Mouse (Mus musculus): ENCODE results near the gene Capn9.
A peak's percentile ranks its signal among the peaks of the same experiment; 100 is the strongest.

Gene Capn9

GRCm38 (mm10) chr8:124571732-124572429, 4.0 kb upstream of the Capn9 start:
- DNase-seq (ENCODE audit: low spot score in 2 of 2), result no peak

- no peak for DNase-seq (ENCODE audit: low spot score in 2 of 2)
Measured at GRCm38 (mm10) chr8:124572430-124572775, 3.5 kb upstream of the Capn9 start.

DNA sequence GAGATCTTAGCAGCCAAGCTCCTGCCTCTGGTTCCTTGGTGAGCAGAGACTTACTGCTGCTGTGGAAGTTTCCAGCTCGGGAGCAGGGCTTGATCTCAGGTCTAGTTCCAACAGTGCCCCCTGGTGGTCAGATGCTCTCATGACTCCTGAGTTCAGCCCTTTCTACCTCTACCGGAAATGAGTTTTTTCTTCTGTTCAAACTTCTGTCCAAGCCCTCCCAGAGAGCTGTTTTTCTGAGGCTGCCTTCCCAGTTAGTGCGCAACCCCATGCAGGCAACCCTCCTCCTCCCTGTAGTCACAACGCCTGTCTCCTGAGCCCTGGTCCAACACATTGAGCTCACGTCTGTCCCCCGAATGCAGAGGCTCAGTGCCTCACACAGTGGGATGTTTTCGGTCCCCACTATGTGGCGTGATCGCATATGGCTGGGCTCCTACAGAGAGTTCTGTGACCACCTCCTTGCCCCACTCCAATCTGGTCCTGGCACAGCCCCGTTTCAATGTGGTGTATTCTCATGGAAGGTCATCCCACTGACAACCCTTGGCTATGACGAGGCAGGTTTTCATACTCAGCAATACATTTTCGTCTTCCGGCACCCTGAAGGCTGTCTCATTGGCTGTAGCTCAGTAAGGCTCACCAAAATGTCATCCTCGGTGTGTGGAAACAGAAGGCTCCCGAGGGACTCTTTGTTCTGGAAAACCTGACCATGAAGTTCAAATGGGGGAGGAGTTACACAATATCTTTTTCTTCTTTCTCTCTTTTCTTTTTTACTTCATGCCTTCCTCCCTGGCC, 2.2 kb upstream of the Capn9 start:
- DNase-seq (ENCODE audit: low spot score in 2 of 2), result peak; percentile 72 to 90

- no peak for DNase-seq (ENCODE audit: low spot score in 2 of 2)
Measured at GRCm38 (mm10) chr8:124576751-124577150, 840 bp downstream of the Capn9 start.

GRCm38 (mm10) chr8:124585718-124586425, 10.0 kb downstream of the Capn9 start:
- no peak for DNase-seq (ENCODE audit: low spot score in 2 of 2)

GRCm38 (mm10) chr8:124586556-124586955, 10.6 kb downstream of the Capn9 start:
- DNase-seq (ENCODE audit: low spot score in 2 of 2), result no peak

DNA sequence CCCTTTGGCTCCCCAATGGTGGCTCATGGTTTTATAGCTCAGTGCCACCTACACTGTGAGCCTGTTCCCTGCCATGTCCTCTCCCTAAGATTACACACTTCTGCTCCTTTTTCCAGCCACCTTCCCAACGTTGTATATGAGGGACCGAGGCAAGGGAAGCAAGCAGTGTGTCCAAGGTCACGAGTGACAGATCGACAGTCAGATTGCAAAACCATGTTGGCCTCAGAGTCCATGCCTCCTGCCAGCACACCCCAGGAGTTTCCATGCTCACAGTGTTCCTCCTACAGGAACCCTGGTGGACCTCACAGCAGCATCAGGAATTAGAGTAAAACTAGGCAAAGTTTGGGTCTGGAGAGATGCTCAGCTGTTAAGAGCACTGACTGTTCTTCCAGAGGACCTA, 13.5 kb downstream of the Capn9 start:
- DNase-seq (ENCODE audit: low spot score in 2 of 2), result no peak

GRCm38 (mm10) chr8:124604066-124604465, 28.2 kb downstream of the Capn9 start:
- DNase-seq (ENCODE audit: low spot score in 2 of 2), result no peak

GRCm38 (mm10) chr8:124608239-124608971, 32.5 kb downstream of the Capn9 start:
- no peak for DNase-seq (ENCODE audit: low spot score in 2 of 2)

- no peak for DNase-seq (ENCODE audit: low spot score in 2 of 2)
Measured at GRCm38 (mm10) chr8:124608972-124609353, 33.1 kb downstream of the Capn9 start.

DNA sequence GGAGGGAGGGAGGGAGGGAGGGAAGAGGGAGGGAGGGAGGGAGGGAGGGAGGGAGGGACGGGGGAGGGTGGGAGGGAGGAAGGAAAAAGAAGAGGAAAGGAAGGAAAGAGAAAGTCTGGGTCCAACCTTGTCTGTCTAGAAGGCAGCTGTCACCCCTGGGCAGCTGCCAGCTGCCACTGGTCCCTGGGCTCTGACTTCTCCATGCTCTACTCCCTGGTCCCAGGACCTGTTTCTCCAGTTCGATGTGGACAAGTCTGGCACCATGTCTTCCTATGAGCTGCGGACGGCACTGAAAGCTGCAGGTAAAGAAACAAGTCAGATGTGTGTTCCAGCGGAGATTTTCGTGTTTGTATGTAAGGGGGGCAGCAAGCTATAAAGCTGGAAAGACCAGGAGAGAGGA, 38.4 kb downstream of the Capn9 start:
- DNase-seq (ENCODE audit: low spot score in 2 of 2), result no peak

DNA sequence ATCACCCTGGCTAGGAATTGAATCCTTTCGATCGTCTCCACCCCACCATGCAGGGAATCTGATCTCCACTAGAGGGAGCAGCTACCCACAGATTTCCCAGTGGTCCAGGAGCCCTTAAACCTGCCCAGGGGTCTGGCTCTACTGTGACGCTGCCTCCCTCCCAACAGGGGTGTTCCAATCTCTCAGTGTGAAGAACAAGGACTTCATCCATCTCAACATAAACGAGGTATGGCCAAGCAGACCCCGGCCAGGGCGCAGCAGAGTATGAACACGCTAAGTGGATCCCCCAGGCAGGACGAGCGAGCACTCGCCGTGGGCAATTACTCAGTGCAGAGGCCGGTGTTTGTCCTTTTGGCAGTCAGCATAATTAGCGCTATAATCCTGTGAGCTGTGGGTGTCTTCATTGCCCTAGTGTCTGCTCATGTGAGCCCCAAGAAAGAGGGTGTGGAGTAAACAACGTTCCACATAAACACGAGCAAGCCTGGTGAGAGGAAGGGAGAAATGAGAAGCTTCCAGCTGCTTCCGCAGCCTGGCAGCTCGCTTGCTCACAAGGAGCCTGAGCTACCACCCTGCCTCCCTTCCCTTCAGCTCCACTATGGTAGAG, 41.5 kb downstream of the Capn9 start:
- DNase-seq (ENCODE audit: low spot score in 2 of 2), result peak; percentile 66 to 87

DNA sequence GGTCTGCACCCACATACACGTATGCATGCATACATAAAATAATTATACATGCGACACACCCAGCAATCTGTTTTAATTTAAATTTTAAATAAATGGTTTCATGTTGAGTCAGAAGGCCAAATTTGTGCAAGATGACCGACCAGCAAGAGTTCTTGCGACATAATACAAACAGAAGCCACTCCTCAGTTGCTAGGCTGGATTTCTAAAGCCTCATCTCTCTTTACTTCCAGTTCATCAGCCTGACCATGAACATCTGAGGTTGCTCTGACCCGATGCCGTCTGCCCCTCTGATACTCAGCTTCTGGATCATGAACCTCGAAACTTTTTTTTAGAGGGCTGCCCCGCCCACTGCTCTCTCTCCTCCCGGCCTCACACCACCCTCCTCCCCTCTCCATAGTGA, 42.3 kb downstream of the Capn9 start:
- no peak for DNase-seq (ENCODE audit: low spot score in 2 of 2)

- peak; percentile 38 to 72 for DNase-seq (ENCODE audit: low spot score in 2 of 2)
Measured at GRCm38 (mm10) chr8:124621255-124621654, 45.3 kb downstream of the Capn9 start.

DNA sequence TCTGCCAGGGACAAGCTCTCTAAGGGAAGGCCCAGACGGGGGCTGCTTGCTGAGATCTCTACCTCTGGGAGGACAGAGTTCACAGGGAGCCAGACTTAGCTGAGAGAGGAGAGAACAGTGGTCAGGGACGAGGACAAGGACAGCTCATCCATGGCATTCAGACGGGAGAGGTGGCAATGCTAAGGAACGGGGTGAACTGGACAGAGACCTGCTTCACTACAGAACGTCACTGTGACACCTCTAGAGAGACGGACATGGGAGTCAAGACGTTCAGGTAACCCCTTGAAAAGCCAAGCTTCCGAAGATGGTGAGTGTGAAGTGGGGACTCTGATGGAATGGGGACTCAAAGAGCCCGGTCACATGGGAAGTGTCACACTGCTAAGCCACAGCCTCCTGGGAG, 50.3 kb downstream of the Capn9 start:
- DNase-seq (ENCODE audit: low spot score in 2 of 2), result no peak

GRCm38 (mm10) chr8:124630489-124630888, 54.6 kb downstream of the Capn9 start:
- DNase-seq (ENCODE audit: low spot score in 2 of 2), result no peak

- DNase-seq (ENCODE audit: low spot score in 2 of 2), result no peak
Measured at GRCm38 (mm10) chr8:124630891-124631290, 55.0 kb downstream of the Capn9 start.

- no peak for DNase-seq (ENCODE audit: low spot score in 2 of 2)
Measured at GRCm38 (mm10) chr8:124631966-124632365, 56.1 kb downstream of the Capn9 start.

GRCm38 (mm10) chr8:124633001-124633703, 57.2 kb downstream of the Capn9 start:
- no peak for DNase-seq (ENCODE audit: low spot score in 2 of 2)

GRCm38 (mm10) chr8:124634411-124635246, 58.7 kb downstream of the Capn9 start:
- DNase-seq (ENCODE audit: low spot score in 2 of 2), result no peak
